Comparison of ENCODE assay signal across 47 mouse cellular contexts in genomic region chr2:144022441-144022840, GRCm38 (mm10). TPM values are rescaled to one million over a fixed set of nuclear protein-coding genes. Genes with fewer than 3 reads are reported as not detected.
"Had no signal": no experiment of that assay in that cellular context is flagged by ENCODE, and none has a peak within 500 bp of the region (broad histone marks: within the 10 kb centered on the region; RNA-seq: fewer than 3 reads in every experiment).

No protein-coding gene starts in this region.

- H3K9me3 ChIP-seq: limb, embryonic 10.5 days; limb, embryonic 12.5 days; limb, embryonic 13.5 days; limb, embryonic 15.5 days; liver, embryonic 12.5 days; liver, embryonic 13.5 days; liver, embryonic 15.5 days; lung, embryonic 15.5 days; megakaryocyte, embryonic 14.5 days; midbrain, embryonic 12.5 days; midbrain, embryonic 13.5 days; midbrain, embryonic 15.5 days; neural tube, embryonic 12.5 days had no signal

- H3K4me3 ChIP-seq: left cerebral cortex, adult 2 months; limb, embryonic 10.5 days; limb, embryonic 12.5 days; limb, embryonic 13.5 days; limb, embryonic 15.5 days; liver, embryonic 12.5 days; liver, embryonic 13.5 days; liver, embryonic 15.5 days; lung, embryonic 15.5 days; megakaryocyte, embryonic 14.5 days; midbrain, embryonic 12.5 days; midbrain, embryonic 13.5 days; midbrain, embryonic 15.5 days; myocyte; neural tube, embryonic 12.5 days had no signal

- H3K4me1 ChIP-seq: limb, embryonic 15.5 days; lung, embryonic 15.5 days; midbrain, embryonic 12.5 days; midbrain, embryonic 13.5 days; midbrain, embryonic 15.5 days; neural tube, embryonic 12.5 days had no signal

- H3K27me3 ChIP-seq: limb, embryonic 15.5 days; liver, embryonic 13.5 days; liver, embryonic 15.5 days; lung, embryonic 15.5 days; midbrain, embryonic 13.5 days; midbrain, embryonic 15.5 days had no signal

- ATAC-seq: liver, embryonic 12.5 days; liver, postnatal 0 days; lung, postnatal 0 days; midbrain, embryonic 13.5 days; midbrain, embryonic 15.5 days; midbrain, embryonic 16.5 days had no signal

- H3K27ac ChIP-seq: left cerebral cortex, adult 2 months; limb, embryonic 10.5 days; limb, embryonic 12.5 days; limb, embryonic 13.5 days; limb, embryonic 15.5 days; liver, embryonic 12.5 days; liver, embryonic 13.5 days; liver, embryonic 14.5 days; liver, embryonic 15.5 days; lung, embryonic 15.5 days; macrophage; midbrain, embryonic 12.5 days; midbrain, embryonic 13.5 days; midbrain, embryonic 15.5 days; neural tube, embryonic 12.5 days had no signal

- H3K4me2 ChIP-seq: limb, embryonic 12.5 days; limb, embryonic 13.5 days; limb, embryonic 15.5 days; liver, embryonic 11.5 days; liver, embryonic 12.5 days; liver, embryonic 13.5 days; liver, embryonic 15.5 days; lung, embryonic 14.5 days; lung, embryonic 15.5 days; midbrain, embryonic 12.5 days; midbrain, embryonic 13.5 days; midbrain, embryonic 15.5 days; neural tube, embryonic 12.5 days had no signal

- H3K9ac ChIP-seq: limb, embryonic 12.5 days; limb, embryonic 13.5 days; limb, embryonic 15.5 days; liver, embryonic 12.5 days; liver, embryonic 13.5 days; liver, embryonic 14.5 days; liver, embryonic 15.5 days; liver, postnatal 0 days; lung, embryonic 14.5 days; lung, embryonic 15.5 days; midbrain, embryonic 12.5 days; midbrain, embryonic 13.5 days; midbrain, embryonic 15.5 days; neural tube, embryonic 12.5 days had no signal

- H3K36me3 ChIP-seq: limb, embryonic 10.5 days; limb, embryonic 12.5 days; limb, embryonic 13.5 days; limb, embryonic 15.5 days; liver, embryonic 12.5 days; liver, embryonic 13.5 days; liver, embryonic 15.5 days; lung, embryonic 15.5 days; midbrain, embryonic 12.5 days; midbrain, embryonic 13.5 days; midbrain, embryonic 15.5 days; neural tube, embryonic 12.5 days had no signal

- DNase-seq: left cerebral cortex, postnatal 4 days; liver; liver, embryonic 13.5 days; liver, postnatal 0 days; lung, adult 18-20 months; lung, adult 2 months; lung, embryonic 14.5 days; lung, postnatal 10 days; lung, postnatal 14 days; lung, postnatal 36 days; lung, postnatal 4 days; midbrain, embryonic 14.5 days had no signal

RNA-seq across cellular contexts. Expression of gene Banf2, which starts 10.4 kb away (rescaled TPM):
- total RNA-seq: left cerebral cortex, adult 2 months; left cerebral cortex, adult 8-10 months; left cerebral cortex, postnatal 10 days; left cerebral cortex, postnatal 14 days; left cerebral cortex, postnatal 25 days; left cerebral cortex, postnatal 36 days; left cerebral cortex, postnatal 4 days; liver, adult 2 months; megakaryocyte progenitor cell, adult 5-6 weeks; megakaryocyte, adult 5-6 weeks; megakaryocyte-erythroid progenitor cell, adult 5-6 weeks; midbrain, postnatal 0 days; monocyte, adult 5-6 weeks had no signal
- polyA plus RNA-seq: limb, embryonic 10.5 days; limb, embryonic 11.5 days; limb, embryonic 12.5 days; limb, embryonic 13.5 days; limb, embryonic 14.5 days; limb, embryonic 15.5 days; liver, adult 2 months; liver, embryonic 11.5 days; liver, embryonic 12.5 days; liver, embryonic 13.5 days; liver, embryonic 14.5 days; liver, embryonic 15.5 days; liver, embryonic 16.5 days; liver, postnatal 0 days; lung, adult 2 months; lung, embryonic 14.5 days; lung, embryonic 15.5 days; lung, embryonic 16.5 days; lung, postnatal 0 days; macrophage; midbrain, embryonic 12.5 days; midbrain, embryonic 13.5 days; midbrain, embryonic 14.5 days; midbrain, embryonic 15.5 days; midbrain, embryonic 16.5 days; midbrain, postnatal 0 days; myocyte; neural tube, embryonic 11.5 days; neural tube, embryonic 12.5 days had no signal
